Mouse (Mus musculus) G1E-ER4 (cell line): Measurements from ENCODE around the gene Adarb2. TPM values are rescaled to one million over a fixed set of nuclear protein-coding genes. Genes with fewer than 3 reads are reported as not detected.
A peak's percentile ranks its signal among the peaks of the same experiment; 100 is the strongest.

ENCODE experiments used
- GATA1 ChIP-seq: IDR thresholded peaks from one replicate; pipeline ENCODE4 v1.8.0; 2012; ENCODE audit warnings: low read length, inconsistent platforms
- polyA plus RNA-seq: library from polyadenylated mRNA; stranded (reverse); fragments of >175 nt; gene quantifications from 2 replicates; pipeline ENCODE4 v1.2.3, GENCODE M21; 2012

The Adarb2 gene
- polyA plus RNA-seq, 1 experiment = not detected

GRCm38 (mm10) chr13:8448192-8448879 is 245.7 kb downstream of the Adarb2 start:
- TF ChIP-seq GATA1 = no peak

GRCm38 (mm10) chr13:8451581-8451980 is 248.9 kb downstream of the Adarb2 start:
- no peak for TF ChIP-seq GATA1

DNA sequence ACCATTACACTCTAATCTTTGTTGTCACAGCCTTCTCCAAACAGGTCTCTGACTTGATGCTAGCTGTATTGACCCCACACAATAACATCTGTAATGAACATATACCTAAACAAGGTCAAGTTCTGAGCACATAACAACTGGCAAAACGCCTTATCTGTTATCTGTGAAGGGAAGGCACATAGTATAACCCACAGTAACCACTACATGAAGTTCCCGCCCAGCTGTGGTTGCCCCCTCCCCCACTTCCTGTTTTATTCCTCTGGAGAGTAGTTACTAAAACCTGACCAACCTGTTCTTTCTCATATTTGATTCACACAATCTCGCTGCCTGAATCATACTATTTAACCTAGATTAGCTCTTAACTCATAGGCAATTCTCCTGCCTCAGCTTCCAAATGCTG is 254.2 kb downstream of the Adarb2 start:
- peak; percentile 84 for TF ChIP-seq GATA1

GRCm38 (mm10) chr13:8457831-8458230 is 255.2 kb downstream of the Adarb2 start:
- no peak for TF ChIP-seq GATA1

- no peak for TF ChIP-seq GATA1
Measured at GRCm38 (mm10) chr13:8467591-8468366, 265.1 kb downstream of the Adarb2 start.

DNA sequence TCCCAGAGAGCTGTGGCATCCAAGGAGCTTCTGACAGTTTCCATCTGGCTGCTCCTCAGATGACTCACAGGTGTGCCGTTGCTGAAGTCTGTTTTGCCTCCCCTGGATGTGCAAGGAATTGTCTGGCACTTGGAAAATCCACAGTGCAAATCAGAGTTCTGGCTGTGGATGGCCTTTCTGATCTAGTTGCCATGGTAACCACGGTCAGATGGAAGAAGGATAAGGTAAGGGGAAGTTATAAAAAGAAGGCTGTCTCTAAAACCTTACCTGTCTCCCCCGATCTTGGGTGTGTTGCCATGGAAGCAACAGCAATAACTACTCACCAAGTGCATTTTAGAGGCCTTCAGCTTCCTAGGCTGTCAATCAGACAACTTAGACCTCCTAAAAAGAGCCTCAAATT is 273.6 kb downstream of the Adarb2 start:
- no peak for TF ChIP-seq GATA1

- no peak for TF ChIP-seq GATA1
Measured at GRCm38 (mm10) chr13:8478731-8479130, 276.1 kb downstream of the Adarb2 start.

DNA sequence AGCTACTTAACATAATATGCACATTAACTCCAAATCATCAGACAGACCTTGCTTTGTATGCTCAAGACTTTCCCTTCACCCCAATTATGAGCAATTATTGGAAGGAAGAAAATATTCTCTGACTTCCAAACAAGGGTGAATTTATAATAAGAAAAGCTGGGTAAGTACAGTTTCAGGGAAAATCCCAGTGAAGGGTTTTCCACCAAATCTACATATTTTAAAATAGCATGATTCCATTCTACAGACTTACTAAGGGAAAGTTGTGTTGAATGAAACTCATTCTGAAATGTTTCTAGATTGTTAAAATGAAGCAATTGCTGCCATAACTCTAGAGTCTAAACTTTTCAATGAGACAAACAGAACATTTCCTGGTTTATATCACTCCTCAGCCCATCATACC is 277.3 kb downstream of the Adarb2 start:
- no peak for TF ChIP-seq GATA1

- no peak for TF ChIP-seq GATA1
Measured at GRCm38 (mm10) chr13:8481347-8481746, 278.7 kb downstream of the Adarb2 start.

- TF ChIP-seq GATA1 = no peak
Measured at GRCm38 (mm10) chr13:8484592-8485272, 282.1 kb downstream of the Adarb2 start.

- no peak for TF ChIP-seq GATA1
Measured at GRCm38 (mm10) chr13:8487756-8488434, 285.2 kb downstream of the Adarb2 start.

- peak; percentile 75 for TF ChIP-seq GATA1
Measured at GRCm38 (mm10) chr13:8493363-8493762, 290.7 kb downstream of the Adarb2 start.

GRCm38 (mm10) chr13:8499551-8499950 is 296.9 kb downstream of the Adarb2 start:
- no peak for TF ChIP-seq GATA1

DNA sequence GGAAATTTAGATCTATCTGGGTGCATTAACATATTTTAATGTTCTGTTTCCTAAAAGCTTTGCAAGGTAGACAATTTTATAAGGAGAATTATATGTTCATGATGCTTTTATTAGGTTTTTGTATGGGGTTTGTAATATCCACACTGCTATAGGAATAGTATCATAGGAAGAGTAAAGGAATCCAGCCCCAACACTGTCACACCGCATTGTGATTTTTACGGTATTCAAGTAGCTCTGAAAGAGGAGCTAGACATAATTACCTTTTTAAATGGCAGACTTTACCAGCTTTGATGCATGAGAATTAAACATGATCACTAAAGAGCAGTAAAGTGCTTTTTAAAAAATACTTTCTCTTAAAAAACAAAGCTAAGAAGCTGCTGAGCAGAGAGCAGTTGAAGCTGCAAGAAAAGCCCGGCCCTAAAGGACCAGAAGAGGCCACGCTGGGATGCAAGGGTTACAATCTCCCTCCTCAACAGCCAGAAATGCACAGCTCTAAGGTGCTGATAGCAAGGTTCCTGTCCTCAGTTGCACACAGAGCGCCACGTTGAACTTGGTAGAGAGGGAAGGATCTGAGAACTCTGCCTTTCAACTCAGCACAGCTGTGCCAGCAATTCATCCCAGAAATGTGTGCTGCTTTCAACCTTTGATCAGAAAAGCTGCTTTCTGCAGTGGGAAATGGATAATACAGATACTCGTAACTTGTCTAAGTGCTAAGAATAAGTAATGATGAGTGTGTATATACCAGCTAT is 308.6 kb downstream of the Adarb2 start:
- no peak for TF ChIP-seq GATA1
